Mouse (Mus musculus) myocyte (in vitro differentiated cells): ENCODE measurements around the gene Ndufa6. TPM values are rescaled to one million over a fixed set of nuclear protein-coding genes. Genes with fewer than 3 reads are reported as not detected.

Source experiments
- H3K27me3 ChIP-seq: one replicate; pipeline ENCODE4 v1.6.1; 2011; ENCODE audit not compliant: control insufficient read depth, insufficient read depth, insufficient read length
- H3K36me3 ChIP-seq: one replicate; pipeline ENCODE4 v1.6.1; 2011; ENCODE audit not compliant: control insufficient read depth, insufficient read depth
- H3K4me2 ChIP-seq: one replicate; pipeline ENCODE4 v1.6.1; 2011; ENCODE audit warnings: low read depth, control low read depth
- H3K4me3 ChIP-seq: one replicate; pipeline ENCODE4 v1.5.1; 2011; ENCODE audit warnings: mild to moderate bottlenecking, control low read depth, moderate library complexity
- H3K79me2 ChIP-seq: one replicate; pipeline ENCODE4 v1.6.1; 2011; ENCODE audit not compliant: control insufficient read depth, insufficient read depth
- H3ac ChIP-seq: one replicate; pipeline ENCODE4 v1.6.1; 2011; ENCODE audit not compliant: control insufficient read depth, insufficient read length
- CEBPB ChIP-seq: IDR thresholded peaks from 2 replicates; pipeline ENCODE4 v1.6.1; 2011; ENCODE audit warnings: mild to moderate bottlenecking, moderate library complexity; ENCODE audit not compliant: poor library complexity, insufficient read depth, severe bottlenecking
- E2F4 ChIP-seq: IDR thresholded peaks from one replicate; pipeline ENCODE4 v1.6.1; 2011; ENCODE audit warnings: mild to moderate bottlenecking, control low read depth, moderate library complexity; ENCODE audit not compliant: insufficient read depth
- MAX ChIP-seq: IDR thresholded peaks from one replicate; pipeline ENCODE4 v1.6.1; 2011; ENCODE audit warnings: low read depth, mild to moderate bottlenecking, control low read depth
- MYOD1 ChIP-seq, 3 experiments: IDR thresholded peaks; one replicate each; pipeline ENCODE4 v1.6.1; 2011; ENCODE audit warnings: control low read depth in 2 of 3, low read depth in 2 of 3, mild to moderate bottlenecking in 2 of 3, moderate library complexity in 1 of 3; ENCODE audit not compliant: insufficient read length in 2 of 3, control insufficient read depth in 1 of 3
- MYOG ChIP-seq, 3 experiments: IDR thresholded peaks; one replicate each; pipeline ENCODE4 v1.6.1; 2011; ENCODE audit warnings: control low read depth in 2 of 3, low read depth in 2 of 3, mild to moderate bottlenecking in 2 of 3; ENCODE audit not compliant: insufficient read length in 2 of 3, control insufficient read depth in 1 of 3, insufficient read depth in 1 of 3
- POLR2A ChIP-seq: IDR thresholded peaks from one replicate; pipeline ENCODE4 v1.6.1; 2011; ENCODE audit warnings: low read depth, mild to moderate bottlenecking, control low read depth, moderate library complexity; ENCODE audit not compliant: insufficient read length
- POLR2AphosphoS2 ChIP-seq: IDR thresholded peaks from one replicate; pipeline ENCODE4 v1.6.1; 2011; ENCODE audit warnings: low read depth, control low read depth; ENCODE audit not compliant: insufficient read length
- REST ChIP-seq: IDR thresholded peaks from one replicate; pipeline ENCODE4 v1.6.1; 2011; ENCODE audit warnings: mild to moderate bottlenecking, control low read depth, moderate library complexity; ENCODE audit not compliant: insufficient read depth, insufficient read length
- SRF ChIP-seq: IDR thresholded peaks from one replicate; pipeline ENCODE4 v1.6.1; 2011; ENCODE audit warnings: low read depth; ENCODE audit not compliant: control insufficient read depth, insufficient read length
- TCF12 ChIP-seq: IDR thresholded peaks from one replicate; pipeline ENCODE4 v1.6.1; 2011; ENCODE audit warnings: mild to moderate bottlenecking, control low read depth; ENCODE audit not compliant: poor library complexity, insufficient read depth, severe bottlenecking
- TCF3 ChIP-seq: IDR thresholded peaks from one replicate; pipeline ENCODE4 v1.6.1; 2011; ENCODE audit warnings: low read depth, control low read depth; ENCODE audit not compliant: insufficient read length
- USF1 ChIP-seq: IDR thresholded peaks from one replicate; pipeline ENCODE4 v1.6.1; 2011; ENCODE audit warnings: low read depth, mild to moderate bottlenecking, control low read depth, moderate library complexity
- polyA plus RNA-seq: library from polyadenylated mRNA; unstranded; fragments of >200 nt; fragmentation: generic; extraction: Trizol; gene quantifications from one replicate; pipeline ENCODE4 v1.2.1, GENCODE M21; 2012; ENCODE audit warnings: missing spikeins

Gene Ndufa6
- polyA plus RNA-seq, 1 experiment = 517 TPM

DNA sequence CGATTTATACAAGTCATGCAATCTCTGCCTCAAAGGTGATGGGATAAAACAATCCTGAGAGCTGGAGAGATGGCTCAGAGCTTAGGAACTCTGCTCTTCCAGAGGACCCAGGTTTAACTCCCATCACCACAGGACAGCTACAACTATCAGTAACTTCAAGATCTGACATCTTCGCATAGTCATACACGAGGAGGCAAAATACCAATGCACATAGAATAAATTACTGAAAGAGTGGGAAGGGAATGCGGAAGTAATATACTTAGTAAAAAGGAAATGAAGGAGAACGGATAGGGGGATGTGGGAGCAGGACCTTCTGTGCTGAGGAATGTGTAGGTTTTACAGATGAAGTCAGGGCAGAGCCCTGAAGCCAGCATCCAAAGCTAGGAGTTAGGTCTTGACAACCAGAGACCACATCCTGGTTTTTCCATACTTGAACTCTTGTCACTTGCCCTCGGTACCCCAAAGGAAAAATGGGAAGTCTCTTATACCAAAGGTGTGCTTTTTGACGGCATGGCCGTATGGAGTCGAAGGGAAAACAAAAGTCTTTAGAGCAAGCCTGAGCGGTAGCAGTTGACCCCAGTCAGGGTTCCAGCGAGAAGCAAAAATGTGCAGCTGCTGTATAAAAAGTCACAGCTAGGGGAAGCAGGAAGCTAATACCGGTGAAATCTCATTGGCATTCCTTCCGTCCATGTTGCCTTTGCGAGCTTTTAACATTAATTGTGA is 7.4 kb downstream of the Ndufa6 start:
- TF ChIP-seq E2F4 (no peak), CEBPB (no peak), POLR2A (no peak), MYOD1 (IDR thresholded peaks at IDR 0.05; ENCODE audit: control insufficient read depth in 1 of 3, insufficient read length in 2 of 3, low read depth in 2 of 3) (no peak), MYOG (IDR thresholded peaks at IDR 0.05; ENCODE audit: control insufficient read depth in 1 of 3, insufficient read depth in 1 of 3, insufficient read length in 2 of 3, low read depth in 2 of 3) (no peak), MAX (no peak), TCF3 (no peak), REST (no peak), USF1 (no peak)
- peaks cover 32% of the 10 kb centered on the region for H3K79me2 ChIP-seq

DNA sequence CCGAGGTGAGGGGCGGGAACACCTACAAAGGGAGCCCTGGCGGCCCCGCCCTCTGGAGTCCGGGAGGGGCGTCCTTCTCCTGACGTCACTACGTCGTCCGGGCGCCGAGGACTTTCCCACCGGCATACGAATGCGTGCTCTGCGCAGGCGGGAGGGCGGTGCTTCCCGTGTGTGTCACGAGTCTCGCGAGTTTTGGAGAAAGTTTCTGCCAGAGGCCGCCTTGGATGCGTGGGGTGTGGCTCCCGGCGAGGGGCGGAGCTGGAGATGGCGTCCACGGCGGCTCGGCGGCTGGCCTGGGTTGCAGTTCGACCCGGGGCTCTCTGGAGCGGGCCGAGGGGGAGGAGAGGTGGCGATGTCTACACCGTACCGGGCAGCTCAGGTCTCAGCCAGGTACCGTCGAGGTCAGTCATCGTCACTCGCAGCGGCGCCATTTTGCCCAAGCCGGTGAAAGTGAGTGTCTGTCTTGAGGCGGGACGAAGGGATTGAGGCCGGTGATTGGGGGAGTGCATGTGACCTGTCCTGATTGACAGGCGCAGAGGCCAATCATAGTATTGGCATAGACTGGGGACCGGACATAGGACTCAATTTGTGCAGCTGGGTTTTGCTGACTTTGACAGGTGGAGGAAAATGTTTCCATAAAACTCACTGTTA is 8.2 kb downstream of the Ndufa6 start:
- TF ChIP-seq E2F4 = peak; percentile 58
- no peak for TF ChIP-seq TCF3
- peak in 1 of 3 experiments; percentile 28 for TF ChIP-seq MYOG (IDR thresholded peaks at IDR 0.05; ENCODE audit: control insufficient read depth in 1 of 3, insufficient read depth in 1 of 3, insufficient read length in 2 of 3, low read depth in 2 of 3)
- TF ChIP-seq USF1 = peak; percentile 85
- TF ChIP-seq CEBPB = no peak
- TF ChIP-seq MAX = no peak
- peak; percentile 28 to 46 (median 35) for TF ChIP-seq MYOD1 (IDR thresholded peaks at IDR 0.05; ENCODE audit: control insufficient read depth in 1 of 3, insufficient read length in 2 of 3, low read depth in 2 of 3)
- TF ChIP-seq POLR2A = peak; percentile 93
- no peak for TF ChIP-seq SRF
- peak; percentile 39 for TF ChIP-seq REST
- TF ChIP-seq POLR2AphosphoS2 = peak; percentile 89
- TF ChIP-seq TCF12 = peak; percentile 14
- Histone ChIP-seq H3K4me2 (peak overlapping the region; percentile 98), H3K36me3 (peaks cover 32% of the 10 kb centered on the region), H3K4me3 (peak overlapping the region; percentile 42), H3K79me2 (peaks cover 31% of the 10 kb centered on the region), H3K27me3 (no peaks in the 10 kb centered on the region), H3ac (peak overlapping the region; percentile 7)

More for the DNA sequence above, 7.4 kb downstream of the Ndufa6 start:
- Histone ChIP-seq H3K4me2 (peak overlapping the region; percentile 98), H3ac (peak overlapping the region; percentile 7), H3K36me3 (peaks cover 34% of the 10 kb centered on the region), H3K27me3 (no peaks in the 10 kb centered on the region), H3K4me3 (peak overlapping the region; percentile 42)

DNA sequence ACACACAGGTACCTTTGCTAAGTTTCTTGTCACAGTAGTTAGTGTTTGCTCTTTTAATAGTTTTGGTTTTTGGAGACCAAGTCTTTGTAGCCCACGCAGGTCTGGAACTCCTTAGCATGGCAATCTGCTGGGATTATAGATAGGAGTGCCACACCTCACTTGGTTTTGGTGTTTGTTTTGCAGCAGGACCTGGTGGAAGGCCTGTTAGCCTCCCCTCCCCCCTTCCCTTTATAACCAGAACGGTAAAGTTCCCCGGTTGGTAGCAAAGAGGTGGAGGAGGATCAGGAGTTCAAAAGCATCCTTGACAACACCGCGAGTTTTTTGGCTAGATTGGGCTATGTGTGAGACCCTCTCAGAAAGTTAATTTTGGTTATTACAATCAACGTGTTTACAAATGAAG is 9.2 kb downstream of the Ndufa6 start:
- Histone ChIP-seq H3K79me2 (peaks cover 31% of the 10 kb centered on the region), H3ac (no peak overlapping the region), H3K36me3 (peaks cover 22% of the 10 kb centered on the region), H3K27me3 (no peaks in the 10 kb centered on the region), H3K4me2 (no peak overlapping the region), H3K4me3 (no peak overlapping the region)
- no peak for TF ChIP-seq CEBPB
- TF ChIP-seq MYOG (IDR thresholded peaks at IDR 0.05; ENCODE audit: control insufficient read depth in 1 of 3, insufficient read depth in 1 of 3, insufficient read length in 2 of 3, low read depth in 2 of 3) = no peak
- TF ChIP-seq POLR2AphosphoS2 = no peak
- no peak for TF ChIP-seq SRF
- TF ChIP-seq MYOD1 (IDR thresholded peaks at IDR 0.05; ENCODE audit: control insufficient read depth in 1 of 3, insufficient read length in 2 of 3, low read depth in 2 of 3) = no peak
- no peak for TF ChIP-seq POLR2A
- TF ChIP-seq TCF3 = no peak
- no peak for TF ChIP-seq E2F4
- no peak for TF ChIP-seq MAX
- no peak for TF ChIP-seq USF1
- no peak for TF ChIP-seq REST
- no peak for TF ChIP-seq TCF12

DNA sequence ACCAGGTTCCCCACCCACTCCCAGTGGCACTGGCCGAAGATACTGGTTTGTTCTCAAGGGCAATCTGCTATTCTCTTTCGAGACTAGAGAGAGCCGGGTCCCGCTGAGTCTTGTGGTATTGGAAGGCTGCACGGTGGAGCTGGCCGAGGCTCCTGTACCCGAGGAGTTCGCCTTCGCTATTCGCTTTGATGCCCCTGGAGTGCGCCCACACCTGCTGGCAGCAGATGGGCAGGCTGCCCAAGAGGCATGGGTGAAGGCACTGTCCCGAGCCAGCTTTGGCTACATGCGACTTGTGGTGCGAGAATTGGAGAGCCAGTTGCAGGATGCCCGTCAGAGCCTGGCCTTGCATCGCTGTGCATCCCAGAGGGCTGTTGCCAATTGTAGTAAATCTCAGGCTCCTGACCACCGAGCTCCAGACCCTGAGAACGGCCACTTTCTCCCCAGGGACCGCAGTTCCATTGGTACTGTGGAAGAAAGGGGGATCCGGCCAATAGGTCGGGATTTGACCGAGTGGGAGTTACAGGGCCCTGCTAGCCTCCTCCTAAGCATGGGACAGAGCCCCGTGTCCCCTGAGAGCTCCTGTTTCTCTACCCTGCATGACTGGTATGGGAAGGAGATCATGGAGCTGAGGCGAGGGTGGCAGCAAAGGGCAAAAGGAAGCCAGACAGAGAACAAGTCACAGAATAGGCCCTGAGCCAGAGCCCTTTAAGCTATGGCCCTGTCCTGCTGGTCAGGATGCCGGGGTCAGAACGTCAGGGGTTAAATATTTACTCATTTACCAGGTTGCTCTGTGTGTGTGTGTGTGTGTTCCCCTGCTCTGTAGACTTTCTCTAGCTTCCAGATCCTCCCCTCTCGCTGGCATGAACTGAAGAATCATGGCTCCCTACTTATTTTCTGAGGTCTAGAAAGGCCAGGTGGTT is 10.5 kb downstream of the Ndufa6 start:
- Histone ChIP-seq H3K36me3 (peaks cover 9% of the 10 kb centered on the region), H3ac (no peak overlapping the region), H3K79me2 (peaks cover 25% of the 10 kb centered on the region), H3K4me2 (no peak overlapping the region), H3K4me3 (no peak overlapping the region), H3K27me3 (no peaks in the 10 kb centered on the region)
- no peak for TF ChIP-seq MYOD1 (IDR thresholded peaks at IDR 0.05; ENCODE audit: control insufficient read depth in 1 of 3, insufficient read length in 2 of 3, low read depth in 2 of 3)
- TF ChIP-seq SRF = no peak
- no peak for TF ChIP-seq USF1
- no peak for TF ChIP-seq E2F4
- no peak for TF ChIP-seq REST
- TF ChIP-seq MAX = no peak
- TF ChIP-seq MYOG (IDR thresholded peaks at IDR 0.05; ENCODE audit: control insufficient read depth in 1 of 3, insufficient read depth in 1 of 3, insufficient read length in 2 of 3, low read depth in 2 of 3) = no peak
- TF ChIP-seq TCF12 = no peak
- TF ChIP-seq TCF3 = no peak
- TF ChIP-seq POLR2AphosphoS2 = no peak
- TF ChIP-seq POLR2A = no peak
- TF ChIP-seq CEBPB = no peak
